Mouse (Mus musculus) NIH3T3 (cell line): Measurements from ENCODE around the gene Sv2c.
"Not testable (repeated sequence)": the region's sequence is repeated elsewhere in the genome, so short reads cannot be mapped to it uniquely, and the experiment has no call there.

Experiments used
- DNase-seq: peaks from one replicate; pipeline ENCODE4 v3.0.0-alpha.2; 2012; ENCODE audit warnings: low read depth

Sv2c gene

DNA sequence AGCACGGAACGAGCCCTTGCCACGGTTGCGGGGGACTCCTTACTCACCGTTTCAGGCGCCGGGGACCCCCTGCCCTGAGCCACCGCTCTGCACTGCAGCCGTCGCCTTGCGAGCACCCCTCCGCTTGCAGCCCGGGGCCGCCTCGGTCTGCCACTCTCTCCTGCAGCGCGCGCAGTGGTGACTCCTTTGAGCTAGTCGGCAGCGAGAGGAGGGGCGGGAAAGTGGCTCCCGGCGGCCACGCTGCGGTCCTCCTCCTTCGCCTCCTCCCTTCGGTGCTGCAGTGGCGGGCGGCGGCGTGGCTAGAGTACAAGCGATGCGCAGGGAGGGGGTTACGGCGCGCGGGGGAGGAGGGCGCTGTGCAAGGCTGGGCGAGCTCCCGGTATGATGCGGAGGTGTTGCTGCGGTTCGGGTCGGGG lies at the start of gene Sv2c:
Gene Sv2c (minus strand): TSS at position 177 of the 416 bp plus-strand sequence.
- DNase-seq, result no peak

DNA sequence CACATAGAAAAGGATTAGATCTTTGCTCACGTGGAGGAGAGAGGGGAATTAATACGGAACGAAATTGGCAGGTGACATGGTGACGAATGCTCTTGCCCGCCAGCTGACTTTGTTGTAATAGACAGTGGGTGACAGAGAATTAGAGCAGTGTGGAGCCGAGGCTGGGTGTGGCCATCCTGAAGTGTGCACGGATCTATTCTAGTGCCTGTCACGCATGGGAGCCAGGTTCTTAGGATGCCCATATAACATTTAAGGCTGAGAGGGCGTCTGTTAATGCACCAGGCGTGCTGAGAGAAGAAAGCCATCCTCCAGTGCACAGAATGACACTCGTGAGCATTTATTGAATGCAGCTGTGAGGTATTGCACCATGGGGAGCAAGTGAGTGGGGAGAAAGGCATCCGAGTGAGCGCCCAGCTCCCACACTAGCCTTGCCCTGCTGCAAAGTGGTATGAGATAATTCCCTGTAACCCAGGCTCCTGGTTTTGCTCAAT lies 48.3 kb upstream of the Sv2c start:
- peak; percentile 1 for DNase-seq

DNA sequence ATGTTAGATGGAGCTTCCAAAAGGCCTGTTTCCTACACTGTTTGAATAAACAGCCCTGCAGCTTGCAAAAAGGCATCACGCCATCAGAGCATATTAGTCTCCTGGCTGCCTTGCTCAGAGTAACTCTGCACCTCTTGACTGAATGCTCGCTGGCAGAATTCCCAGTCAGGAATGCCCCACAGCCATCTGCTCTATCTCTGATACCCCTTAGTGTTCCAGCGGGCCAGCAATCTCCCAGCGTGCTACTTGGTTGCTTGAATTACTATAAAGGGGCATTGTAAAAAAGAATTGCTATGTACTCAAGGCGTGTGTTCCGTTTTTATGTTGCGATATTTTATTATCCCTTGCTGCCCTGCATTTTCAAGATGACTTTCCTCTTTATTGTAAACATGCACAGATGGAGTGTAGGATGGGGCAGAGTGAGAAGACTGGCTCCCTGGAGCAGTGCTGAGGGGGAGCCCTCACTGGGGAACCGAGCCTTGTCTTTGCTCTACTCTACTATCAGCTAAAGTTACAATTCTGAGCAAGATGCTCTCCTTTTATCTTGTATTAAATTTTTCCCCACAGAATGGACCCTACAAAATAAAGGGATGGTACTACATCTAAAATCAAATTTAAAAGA lies 43.3 kb upstream of the Sv2c start:
- DNase-seq, result peak; percentile 6

DNA sequence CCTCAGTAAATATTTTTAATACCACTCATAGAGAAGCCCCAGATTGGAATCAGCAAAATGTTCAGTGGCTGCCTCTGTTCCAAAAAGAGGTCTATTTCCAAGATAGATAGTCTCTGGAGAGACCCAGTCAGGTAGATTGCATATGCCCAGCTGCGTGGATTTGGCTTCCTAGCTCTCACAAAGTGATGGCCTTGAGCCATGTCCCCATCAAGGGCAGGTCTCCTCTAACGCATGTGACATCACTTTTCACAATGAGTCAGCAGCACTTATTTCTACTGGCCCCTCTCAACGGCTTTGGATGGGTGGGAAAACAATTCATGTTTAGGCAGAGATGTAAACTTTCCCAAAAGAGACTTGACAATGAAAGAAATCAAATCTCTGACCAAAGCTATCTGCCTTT lies 41.3 kb upstream of the Sv2c start:
- no peak for DNase-seq

DNA sequence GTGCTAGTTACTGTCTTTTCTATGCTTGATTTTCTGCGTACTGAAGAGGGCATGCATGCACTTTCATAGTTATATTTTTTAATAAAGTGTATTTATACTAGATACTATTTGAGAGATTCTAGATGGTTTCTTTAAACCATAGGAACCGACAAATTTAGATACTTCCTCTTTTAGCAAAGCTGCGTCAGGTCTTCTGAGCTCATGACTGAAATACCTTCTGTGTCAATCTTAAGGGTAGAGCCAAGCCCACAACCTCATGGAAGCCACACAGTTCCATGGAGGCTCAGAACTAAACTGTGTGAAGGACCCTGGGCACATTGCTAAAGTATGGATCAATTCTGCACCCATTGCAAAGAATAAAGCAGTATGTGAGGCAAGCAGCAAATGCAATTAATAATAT lies 39.9 kb upstream of the Sv2c start:
- DNase-seq, result no peak

DNA sequence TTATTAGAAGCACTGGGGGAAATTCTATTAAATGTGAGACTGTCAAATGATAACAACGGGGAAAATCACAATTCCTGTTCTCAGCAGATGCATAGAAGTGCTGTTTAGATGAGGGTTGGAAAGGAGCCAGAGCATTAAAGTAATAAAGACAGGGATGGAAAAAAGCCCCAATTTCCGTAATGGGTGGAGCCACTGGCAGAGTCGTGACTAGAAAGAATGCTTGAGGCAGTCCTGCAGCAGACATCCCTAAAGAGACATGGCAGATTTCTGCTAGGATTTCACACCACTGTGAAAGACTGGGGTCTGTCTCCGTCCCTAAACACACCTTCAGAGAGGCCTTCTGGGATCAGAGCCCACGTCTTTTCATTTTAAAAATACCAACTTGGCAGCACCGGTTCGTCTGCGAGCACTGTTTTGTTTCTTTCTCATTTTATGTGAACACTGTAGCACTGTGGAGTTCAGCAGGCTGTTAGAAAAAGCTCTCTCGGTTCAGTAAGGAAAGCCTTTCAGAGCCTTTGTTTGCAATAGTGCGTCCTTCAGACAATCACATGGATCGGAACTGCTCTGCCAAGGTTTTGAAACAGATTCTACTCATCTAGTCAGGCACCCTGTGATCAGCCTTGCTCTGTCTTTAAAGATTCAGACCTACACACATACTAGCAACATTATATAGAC lies 36.8 kb upstream of the Sv2c start:
- DNase-seq, result no peak

DNA sequence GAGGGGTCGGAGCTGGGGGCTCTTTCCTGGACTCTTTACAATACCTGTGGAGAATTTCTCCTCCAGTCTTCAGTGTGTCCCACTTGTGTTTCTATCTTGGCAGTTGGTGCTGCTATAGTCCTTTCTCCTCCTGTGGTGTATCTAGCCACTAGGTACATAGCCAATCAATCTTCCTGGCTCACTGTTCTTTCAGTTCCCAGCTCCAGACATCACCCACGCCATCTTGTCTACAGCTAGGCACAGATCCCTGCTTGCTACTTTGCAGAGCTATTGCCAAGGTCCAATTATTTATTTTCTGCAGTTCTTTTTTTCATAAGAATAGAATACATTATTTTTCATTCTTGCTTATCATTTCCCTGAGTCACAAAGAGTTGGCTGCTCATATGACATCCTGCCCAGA lies 34.2 kb upstream of the Sv2c start:
- no peak for DNase-seq

DNA sequence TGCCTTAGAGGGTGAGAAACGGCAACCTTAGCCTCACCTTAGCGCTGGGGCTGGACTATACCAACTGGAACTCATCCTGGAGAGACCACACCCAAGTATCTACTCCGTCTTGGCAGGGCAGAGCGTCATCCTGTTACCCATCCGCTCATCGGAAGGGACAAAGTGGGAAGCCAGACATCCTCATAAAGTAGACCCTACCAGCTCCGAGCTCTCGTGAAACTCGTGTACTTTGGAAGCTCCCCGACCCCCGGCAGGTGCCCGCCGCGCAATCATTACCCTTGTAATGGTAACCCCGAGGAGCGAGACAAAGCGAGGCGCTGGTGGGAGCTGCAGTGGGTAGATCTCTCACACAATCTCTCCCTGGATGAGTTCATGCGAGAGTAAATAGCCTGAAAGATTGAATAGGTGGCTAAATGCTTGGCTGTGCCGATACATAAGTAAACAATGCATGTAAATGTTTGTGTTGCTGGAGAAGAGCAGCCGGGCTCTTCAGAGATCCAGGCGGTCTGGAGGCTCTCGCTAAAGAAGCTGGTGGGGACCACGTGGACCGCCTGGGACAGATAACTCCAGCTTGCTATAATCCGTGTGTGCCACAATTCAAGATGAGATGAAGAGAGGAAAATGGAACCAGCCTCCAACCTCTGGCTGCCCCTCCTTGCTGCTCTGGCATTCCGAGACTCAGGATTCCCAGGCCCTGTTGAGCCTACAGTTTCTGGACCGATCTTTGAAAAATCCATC lies 1.2 kb upstream of the Sv2c start:
- no peak for DNase-seq

DNA sequence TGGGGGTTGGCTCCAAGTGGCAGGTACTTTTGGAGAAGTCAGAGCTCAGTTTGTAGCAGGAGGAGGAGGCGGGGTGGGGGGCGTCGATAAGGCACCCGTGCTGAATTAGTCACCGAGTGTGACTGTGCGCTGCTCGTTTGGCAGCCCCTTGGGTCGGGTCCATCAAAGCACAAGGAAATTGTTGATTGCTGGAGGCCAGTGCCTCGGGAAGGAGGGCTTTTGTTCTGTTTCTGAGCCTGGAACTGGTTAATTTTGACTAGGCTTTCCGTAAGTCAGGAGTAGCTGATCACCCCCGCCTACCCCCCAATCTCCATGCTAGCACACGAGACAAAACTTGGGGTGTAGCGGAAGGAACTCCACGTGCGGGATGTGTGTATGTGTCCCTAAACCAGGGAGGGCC lies 456 bp upstream of the Sv2c start:
- DNase-seq, result no peak

DNA sequence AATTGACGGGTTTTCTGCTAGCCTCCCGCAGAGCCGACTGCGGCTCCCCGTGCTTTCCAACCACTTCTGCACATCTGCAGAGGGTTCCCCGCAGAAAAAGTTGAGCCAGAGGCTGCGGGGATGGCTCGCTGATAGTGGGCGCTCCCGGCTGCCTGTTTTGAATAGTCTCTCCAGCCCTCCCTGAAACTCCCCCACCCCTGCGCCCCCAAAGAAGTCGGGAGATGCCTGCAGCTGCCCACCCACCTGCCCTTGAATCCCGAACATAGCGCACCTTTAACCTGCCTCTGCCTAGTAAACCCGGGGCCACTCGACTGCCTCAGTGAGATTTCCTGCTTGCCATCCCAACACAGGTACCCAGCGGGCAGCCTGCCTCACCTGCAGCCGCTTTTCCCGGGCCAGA lies 466 bp downstream of the Sv2c start:
- DNase-seq, result no peak

DNA sequence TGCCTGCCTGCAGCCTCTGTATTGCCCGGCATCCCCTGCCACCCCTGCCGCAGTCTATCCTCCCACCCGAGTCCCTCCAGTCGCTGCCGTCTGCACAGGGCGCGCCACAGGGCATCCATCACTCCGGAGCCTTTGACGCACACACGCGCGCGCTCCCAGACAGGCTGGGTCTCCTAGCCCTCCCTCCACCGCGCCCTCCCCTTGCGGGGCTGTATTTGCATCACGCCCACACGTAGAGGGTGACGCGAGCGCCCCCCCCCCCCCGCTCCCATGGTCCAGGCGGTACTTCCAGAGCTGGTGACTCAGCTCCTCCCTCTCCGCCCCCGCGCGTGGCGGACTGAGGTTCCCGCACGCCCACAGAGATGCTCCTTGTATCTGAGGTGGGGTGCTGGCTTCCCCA lies 1.3 kb downstream of the Sv2c start:
- DNase-seq, result peak; percentile 16

DNA sequence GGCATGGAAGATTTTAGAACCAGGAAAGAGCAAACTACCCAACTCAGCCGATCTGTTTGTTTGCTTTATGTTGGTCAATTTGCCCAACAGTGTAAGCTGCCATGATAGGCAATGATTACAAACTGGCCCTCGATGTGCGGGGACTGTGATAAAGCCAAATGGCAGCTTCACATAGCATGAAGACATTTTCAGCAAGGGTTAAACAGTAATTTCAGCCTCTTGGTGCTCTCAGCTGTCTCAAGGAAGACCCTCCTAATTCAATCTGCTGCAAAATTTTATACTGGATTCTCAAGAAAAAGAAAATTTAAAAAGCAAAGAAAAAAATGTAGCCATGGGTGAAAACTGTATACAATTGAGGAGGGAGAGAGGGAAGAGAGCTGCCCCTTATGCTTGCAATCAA lies 3.3 kb downstream of the Sv2c start:
- no peak for DNase-seq

DNA sequence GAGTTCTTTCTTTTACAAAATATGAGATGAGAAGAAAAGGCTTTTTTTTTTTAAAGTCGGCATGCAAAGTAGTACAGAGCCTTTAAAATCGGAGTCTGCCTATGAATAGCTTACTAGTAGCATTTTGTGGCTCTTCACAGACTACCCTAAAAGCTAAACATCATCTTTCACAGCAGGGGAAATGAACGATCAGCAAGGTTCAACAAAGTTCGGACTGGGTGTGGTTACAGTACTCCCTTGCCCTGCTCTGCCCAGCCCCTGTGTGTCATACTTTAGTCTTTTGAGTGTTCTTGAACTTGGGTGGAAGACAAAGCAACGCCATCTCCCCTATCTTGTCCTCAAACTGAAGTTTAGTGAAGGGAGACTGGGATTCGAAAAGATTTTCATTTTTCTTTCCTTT lies 5.7 kb downstream of the Sv2c start:
- no peak for DNase-seq

DNA sequence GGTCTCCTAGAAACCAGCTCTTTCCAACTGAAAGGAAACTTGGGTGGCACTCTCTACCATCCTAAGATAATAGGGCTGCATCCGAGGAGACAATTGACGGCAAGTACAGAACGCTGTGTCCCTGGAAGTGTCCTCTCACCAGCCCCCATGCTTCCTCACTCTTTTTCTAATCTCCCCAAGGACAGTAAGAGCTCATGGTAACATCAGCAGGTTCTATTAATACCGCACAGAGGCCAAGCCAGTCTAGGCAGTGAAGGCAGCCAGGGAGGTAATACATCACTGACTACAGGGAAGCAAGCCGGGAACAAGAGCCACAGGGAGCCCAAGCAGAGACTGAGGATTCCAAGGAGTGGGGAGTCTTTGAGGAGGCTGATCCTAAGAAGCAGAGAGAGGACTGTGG lies 7.4 kb downstream of the Sv2c start:
- DNase-seq, result no peak

DNA sequence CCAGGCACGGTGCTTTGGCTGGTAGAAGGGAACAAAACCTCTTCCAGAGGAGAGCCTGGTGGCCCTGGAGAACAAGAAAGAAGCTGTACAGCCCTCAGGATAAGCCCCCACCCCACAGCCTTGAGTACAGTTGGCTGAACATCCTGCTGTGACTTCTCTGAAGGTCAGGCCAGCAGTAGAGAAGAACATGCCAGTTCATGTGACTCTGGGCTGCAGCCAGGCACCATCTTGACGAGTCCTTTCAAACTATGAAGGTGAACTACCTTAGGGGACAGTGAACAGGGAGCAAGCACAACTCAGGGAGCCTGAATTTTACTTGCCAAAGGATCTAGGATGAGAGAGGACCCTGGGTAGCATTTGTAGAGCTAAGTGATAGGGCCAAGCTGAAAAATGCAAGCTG lies 19.7 kb downstream of the Sv2c start:
- DNase-seq, result no peak

DNA sequence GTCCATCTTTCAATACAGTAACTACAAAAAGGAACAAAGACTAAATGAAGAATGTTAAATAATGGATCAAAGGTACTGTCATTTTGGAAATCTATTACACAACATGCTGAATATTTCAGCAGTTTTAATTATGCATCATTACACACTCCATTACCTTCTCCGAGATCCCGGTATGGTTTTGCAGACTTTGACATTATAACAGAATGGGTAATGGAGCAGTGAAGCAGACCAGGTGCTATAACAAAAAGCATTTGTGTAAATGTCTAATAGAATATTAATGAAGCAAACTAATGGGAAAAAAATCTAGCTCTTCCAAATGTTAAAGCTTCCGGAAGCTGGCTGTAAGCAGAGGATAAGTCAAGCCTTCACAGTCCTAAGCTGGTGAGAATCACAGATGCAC lies 21.6 kb downstream of the Sv2c start:
- no peak for DNase-seq

DNA sequence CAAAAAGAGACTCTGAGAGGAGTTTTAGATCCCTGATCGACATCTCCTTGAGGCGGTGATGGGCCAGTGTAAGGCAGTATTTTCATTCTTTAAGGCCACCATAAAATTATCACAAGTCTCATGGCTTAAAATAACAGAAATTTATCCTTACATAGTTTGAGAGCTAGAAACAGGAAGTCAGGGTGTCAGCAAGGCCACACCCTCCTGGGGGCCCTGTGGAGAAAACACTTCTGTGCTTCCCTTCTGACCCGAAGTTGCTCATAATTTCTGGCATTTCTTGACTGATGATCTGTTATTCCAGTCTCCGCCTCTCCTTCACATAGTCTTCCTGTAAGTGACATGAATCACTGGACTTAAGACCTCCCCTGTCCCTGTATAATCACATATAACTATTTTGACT lies 26.0 kb downstream of the Sv2c start:
- DNase-seq, result no peak

DNA sequence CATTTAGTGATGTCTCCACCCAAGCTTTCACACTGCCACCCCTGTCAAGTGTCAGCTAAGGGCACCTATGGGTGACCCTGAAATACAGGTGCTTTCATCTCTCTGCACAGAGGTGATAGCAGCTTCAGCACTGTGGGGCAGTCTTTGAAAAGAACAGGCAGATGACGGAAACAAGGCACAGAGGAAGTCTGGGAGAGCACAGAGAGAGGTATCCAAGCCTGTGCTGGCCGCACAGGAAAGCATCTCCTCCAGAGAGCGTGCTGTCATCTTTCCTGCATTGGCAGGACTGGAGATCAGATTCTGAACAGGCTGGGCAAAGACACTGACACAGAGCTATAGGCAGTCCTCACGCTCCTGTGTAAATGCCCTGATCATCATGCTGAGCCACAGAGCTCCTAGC lies 41.4 kb downstream of the Sv2c start:
- no peak for DNase-seq

DNA sequence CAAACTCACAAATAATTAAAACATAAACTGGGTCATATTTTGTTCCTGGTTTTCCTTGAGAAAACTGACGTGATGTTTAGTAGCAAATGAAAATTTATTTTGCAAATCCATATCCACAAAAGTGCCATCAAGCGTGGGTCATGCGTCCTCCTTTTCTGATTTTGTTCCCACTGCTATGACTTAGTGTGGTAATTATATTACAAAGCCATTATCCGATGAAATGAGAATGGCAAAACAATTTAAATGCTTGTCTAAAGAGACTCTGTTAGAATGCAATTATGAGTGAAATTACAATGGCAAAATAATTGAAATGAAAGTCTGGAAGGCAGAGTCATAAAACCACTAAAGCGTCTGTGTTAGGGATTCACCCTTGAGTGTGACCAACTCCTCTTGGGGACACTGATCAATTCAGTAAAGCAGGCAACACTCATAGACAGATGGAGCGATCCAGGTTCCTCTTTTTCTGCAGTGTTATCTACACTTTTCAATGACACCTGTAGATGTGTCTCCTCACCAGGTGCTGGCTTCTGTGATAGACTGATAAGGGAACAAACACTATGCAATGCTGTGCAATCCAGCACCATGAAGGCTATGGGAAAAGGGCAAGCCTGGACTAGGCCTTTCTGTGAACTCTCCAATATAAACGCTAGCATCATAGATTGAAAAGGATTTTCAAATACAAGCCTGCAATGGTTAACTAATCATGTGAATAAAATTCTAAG lies 46.6 kb downstream of the Sv2c start:
- no peak for DNase-seq

DNA sequence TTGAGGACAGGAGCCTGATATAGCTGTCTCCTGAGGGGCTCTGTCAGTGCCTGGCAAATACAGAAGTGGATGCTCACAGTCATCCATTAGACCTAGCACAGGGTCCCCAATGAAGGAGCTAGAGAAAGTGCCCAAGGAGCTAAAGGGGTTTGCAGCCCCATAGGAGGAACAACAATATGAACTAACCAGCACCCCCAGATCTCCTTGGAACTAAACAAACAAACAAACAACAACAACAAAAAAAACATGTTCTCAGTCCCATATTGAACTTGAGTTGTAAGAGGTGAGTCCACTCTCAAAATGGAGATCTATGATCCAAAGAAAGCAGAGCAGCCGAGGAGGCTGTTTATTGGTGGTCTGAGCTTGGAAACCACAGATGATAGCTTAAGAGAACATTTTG lies 50.6 kb downstream of the Sv2c start, which contains the start of gene Gm17190:
Gene Gm17190 (plus strand): TSS at position 301 of the 400 bp plus-strand sequence.
- not testable (repeated sequence) for DNase-seq

DNA sequence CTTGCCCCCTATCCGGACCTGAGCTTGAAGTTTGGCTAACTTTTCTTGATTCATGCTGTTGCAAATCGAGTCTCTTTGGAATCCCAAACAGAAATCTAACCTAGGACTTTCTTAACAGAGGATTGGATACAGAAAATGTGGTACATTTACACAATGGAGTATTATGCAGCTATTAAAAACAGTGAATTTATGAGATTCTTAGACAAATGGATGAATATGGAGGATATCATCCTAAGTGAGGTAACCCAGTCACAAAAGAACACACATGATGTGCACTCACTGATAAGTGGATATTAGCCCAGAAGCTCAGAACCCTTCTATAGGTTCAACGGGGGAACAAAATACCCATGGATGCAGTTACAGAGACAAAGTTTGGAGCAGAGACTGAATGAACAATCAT lies 51.1 kb downstream of the Sv2c start, which contains the start of gene Gm20075:
Gene Gm20075 (minus strand): TSS at position 101 of the 400 bp plus-strand sequence.
- DNase-seq, result not testable (repeated sequence)

DNA sequence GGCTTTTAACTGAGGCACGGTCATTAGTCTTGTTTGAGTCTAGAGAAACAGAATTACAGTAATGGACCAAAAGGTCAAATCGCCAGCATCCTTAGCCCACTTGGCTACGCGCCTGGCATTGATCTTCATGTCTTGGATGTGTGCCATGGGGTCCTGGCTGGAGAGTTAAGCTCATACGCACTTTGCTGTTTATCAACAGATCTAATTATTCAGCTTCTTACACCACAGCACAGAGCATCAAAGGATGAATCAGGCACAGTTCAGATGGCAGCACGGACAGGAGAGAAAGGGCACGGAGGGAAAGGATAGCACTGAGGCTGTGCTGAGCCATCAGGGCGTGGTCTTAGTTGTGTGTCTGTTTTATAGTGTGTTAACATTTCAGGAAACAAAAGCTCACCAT lies 58.8 kb downstream of the Sv2c start:
- DNase-seq, result no peak
